Mouse (Mus musculus) forebrain, embryonic 12.5 days (tissue): ENCODE measurements around the gene Gpr83. TPM values are rescaled to one million over a fixed set of nuclear protein-coding genes. Genes with fewer than 3 reads are reported as not detected.
A peak's percentile ranks its signal among the peaks of the same experiment; 100 is the strongest.
"Not testable (repeated sequence)": the region's sequence is repeated elsewhere in the genome, so short reads cannot be mapped to it uniquely, and the experiment has no call there.

Experiments
- ATAC-seq: fragments of 200-750 bp; cut with Nextera tagmentation; 2 replicates; pipeline ENCODE4 v1.8.0; 2017; ENCODE audit warnings: moderate TSS enrichment; ENCODE audit not compliant: low FRiP score
- H3K27ac ChIP-seq: fragments of 300-500 bp; sonication (generic); 2 replicates; pipeline ENCODE4 v1.5.1; 2016; ENCODE audit warnings: mild to moderate bottlenecking
- H3K27me3 ChIP-seq: fragments of 300-500 bp; sonication (generic); 2 replicates; pipeline ENCODE4 v1.6.1; 2016; ENCODE audit warnings: mild to moderate bottlenecking
- H3K36me3 ChIP-seq: fragments of 300-500 bp; sonication (generic); replicated peaks from 2 replicates; pipeline ENCODE4 v1.6.1; 2016; ENCODE audit warnings: mild to moderate bottlenecking
- H3K4me1 ChIP-seq: fragments of 300-500 bp; sonication (generic); 2 replicates; pipeline ENCODE4 v1.6.1; 2016
- H3K4me2 ChIP-seq: fragments of 300-500 bp; sonication (generic); 2 replicates; pipeline ENCODE4 v1.6.1; 2016; ENCODE audit warnings: mild to moderate bottlenecking, moderate library complexity
- H3K4me3 ChIP-seq: fragments of 300-500 bp; sonication (generic); replicated peaks from 2 replicates; pipeline ENCODE4 v1.5.1; 2016; ENCODE audit warnings: mild to moderate bottlenecking
- H3K9ac ChIP-seq: fragments of 300-500 bp; sonication (generic); 2 replicates; pipeline ENCODE4 v1.6.1; 2016; ENCODE audit warnings: mild to moderate bottlenecking
- H3K9me3 ChIP-seq: fragments of 300-500 bp; sonication (generic); 2 replicates; pipeline ENCODE4 v1.6.1; 2016
- WGBS: fragments of 180-500 bp; shearing (Covaris S2); methylation state at CpG from one replicate; pipeline ENCODE4 v1.1.7; 2016; 5-methylcytosine and 5-hydroxymethylcytosine counted together
- polyA plus RNA-seq: library from polyadenylated mRNA; unstranded; fragments of >200 nt; fragmentation: Nextera tagmentation; extraction: Ambion mirVana; gene quantifications from 2 replicates; pipeline ENCODE4 v1.2.1, GENCODE M21; 2016

Gene Gpr83
- polyA plus RNA-seq, 1 experiment from 2014 or later, result 0.51 TPM

GRCm38 (mm10) chr9:14872181-14872930 is 12.3 kb downstream of the Gpr83 start:
- Histone ChIP-seq H3K4me3 (no peak overlapping the region), H3K27me3 (no peaks in the 10 kb centered on the region), H3K4me1 (peaks cover 15% of the 10 kb centered on the region), H3K9ac (no peak overlapping the region), H3K36me3 (no peaks in the 10 kb centered on the region), H3K27ac (peak overlapping the region; percentile 9; the same call in 1 of the 2 replicates), H3K4me2 (peak overlapping the region; percentile 30), H3K9me3 (no peaks in the 10 kb centered on the region)
- 22% methylated on average over 17 of the region's 17 CpGs for WGBS
- peak; percentile 74 for ATAC-seq

DNA sequence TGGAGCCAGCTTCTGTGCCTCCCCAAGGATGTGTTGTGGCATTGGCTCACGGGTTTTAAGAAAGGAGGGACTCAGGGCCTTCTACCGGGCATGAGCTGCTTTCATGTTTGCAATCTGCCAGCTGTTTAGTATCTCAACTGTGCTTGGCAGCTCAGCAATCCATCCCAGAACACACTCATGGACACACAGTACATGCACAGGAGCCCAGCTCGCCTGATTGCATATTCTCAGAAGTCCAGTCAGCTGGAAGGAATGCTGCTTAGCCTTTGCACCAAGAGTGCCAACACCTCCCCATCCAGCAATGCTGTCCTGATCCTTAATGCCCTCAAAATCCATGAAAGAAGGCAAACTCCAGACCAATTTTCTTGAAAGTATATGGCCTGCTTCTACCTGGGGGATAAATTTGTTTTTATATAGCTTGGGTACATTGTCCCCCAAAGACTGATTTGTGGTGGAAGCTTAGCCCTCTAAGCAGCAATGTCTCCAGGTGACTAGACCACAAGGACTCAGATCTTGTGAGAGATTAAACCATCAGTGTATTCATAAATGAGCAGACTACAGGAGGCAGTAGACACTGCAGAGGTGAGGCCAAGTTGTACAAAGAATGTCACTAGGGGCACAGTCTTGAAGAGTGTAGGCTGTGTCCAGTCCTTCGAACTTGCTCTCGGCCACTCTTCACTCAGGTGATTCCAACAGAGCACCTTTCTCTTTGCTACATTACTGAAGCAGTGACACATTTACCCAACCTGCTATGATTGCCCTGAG is 15.9 kb downstream of the Gpr83 start:
- no peaks in the 10 kb centered on the region for H3K9me3 ChIP-seq
- ATAC-seq, result no peak
- WGBS, result 69% methylated on average over 5 of the region's 5 CpGs
- H3K27me3 ChIP-seq, result no peaks in the 10 kb centered on the region
- no peak overlapping the region for H3K27ac ChIP-seq
- H3K4me1 ChIP-seq, result peaks cover 15% of the 10 kb centered on the region
- H3K4me2 ChIP-seq, result no peak overlapping the region
- no peak overlapping the region for H3K9ac ChIP-seq
- H3K36me3 ChIP-seq, result no peaks in the 10 kb centered on the region
- no peak overlapping the region for H3K4me3 ChIP-seq

GRCm38 (mm10) chr9:14876566-14876965 is 16.6 kb downstream of the Gpr83 start:
- not testable (repeated sequence) for H3K36me3 ChIP-seq, ATAC-seq, H3K4me2 ChIP-seq, H3K4me3 ChIP-seq, H3K9ac ChIP-seq, H3K27ac ChIP-seq, H3K27me3 ChIP-seq, H3K9me3 ChIP-seq
- H3K4me1 ChIP-seq, result peaks cover 15% of the 10 kb centered on the region
- 27% methylated on average over 8 of the region's 8 CpGs for WGBS

DNA sequence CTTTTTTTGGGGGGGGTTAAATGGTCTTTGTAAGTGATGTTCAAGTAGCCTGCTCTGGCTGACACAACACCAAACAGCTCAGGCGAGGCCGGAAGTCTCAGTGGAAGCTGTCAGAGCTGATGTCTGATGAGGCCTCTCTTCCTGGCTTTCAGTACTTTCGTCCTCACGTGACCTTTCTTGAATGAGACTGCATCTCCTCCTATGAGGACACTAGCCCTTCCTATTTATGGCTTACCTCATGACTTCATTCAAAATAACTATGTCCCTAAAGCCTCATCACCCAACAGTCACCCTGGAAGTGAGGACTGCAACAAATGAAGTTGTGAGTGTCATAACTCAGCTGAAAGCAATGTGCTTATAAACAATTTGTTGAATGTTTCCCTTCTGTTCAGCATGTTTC is 24.6 kb downstream of the Gpr83 start:
- H3K4me3 ChIP-seq, result no peak overlapping the region
- no peaks in the 10 kb centered on the region for H3K4me1 ChIP-seq
- no peak overlapping the region for H3K4me2 ChIP-seq
- H3K9me3 ChIP-seq, result no peaks in the 10 kb centered on the region
- H3K27ac ChIP-seq, result no peak overlapping the region
- peaks cover 7% of the 10 kb centered on the region; the same call in 1 of the 2 replicates for H3K27me3 ChIP-seq
- 79% methylated on average over 4 of the region's 4 CpGs for WGBS
- no peaks in the 10 kb centered on the region for H3K36me3 ChIP-seq
- H3K9ac ChIP-seq, result no peak overlapping the region
- no peak for ATAC-seq

DNA sequence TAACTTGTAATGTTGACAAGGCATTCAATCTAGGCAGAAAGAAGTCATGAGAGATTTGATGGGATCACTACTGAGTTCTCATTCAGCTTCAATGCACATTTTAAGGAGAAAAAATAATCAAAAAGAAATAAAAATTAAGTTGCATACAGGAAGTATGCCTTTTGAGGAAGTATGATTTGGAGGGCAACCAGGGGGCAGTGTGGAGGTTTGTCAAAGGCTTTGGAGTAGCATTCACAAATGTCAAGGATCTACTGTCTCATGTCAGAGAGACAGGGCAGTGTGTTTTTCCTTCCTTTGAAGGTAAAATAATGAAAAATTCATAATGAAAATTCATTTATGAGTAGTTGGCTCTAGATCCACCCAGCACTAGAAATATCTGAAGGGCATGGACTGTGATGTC is 25.1 kb downstream of the Gpr83 start:
- H3K36me3 ChIP-seq, result no peaks in the 10 kb centered on the region
- no peaks in the 10 kb centered on the region for H3K9me3 ChIP-seq
- H3K27ac ChIP-seq, result no peak overlapping the region
- H3K4me3 ChIP-seq, result no peak overlapping the region
- ATAC-seq, result no peak
- peaks cover 7% of the 10 kb centered on the region; the same call in 1 of the 2 replicates for H3K27me3 ChIP-seq
- no peak overlapping the region for H3K9ac ChIP-seq
- no peak overlapping the region for H3K4me2 ChIP-seq
- peaks cover under 1% of the 10 kb centered on the region for H3K4me1 ChIP-seq

DNA sequence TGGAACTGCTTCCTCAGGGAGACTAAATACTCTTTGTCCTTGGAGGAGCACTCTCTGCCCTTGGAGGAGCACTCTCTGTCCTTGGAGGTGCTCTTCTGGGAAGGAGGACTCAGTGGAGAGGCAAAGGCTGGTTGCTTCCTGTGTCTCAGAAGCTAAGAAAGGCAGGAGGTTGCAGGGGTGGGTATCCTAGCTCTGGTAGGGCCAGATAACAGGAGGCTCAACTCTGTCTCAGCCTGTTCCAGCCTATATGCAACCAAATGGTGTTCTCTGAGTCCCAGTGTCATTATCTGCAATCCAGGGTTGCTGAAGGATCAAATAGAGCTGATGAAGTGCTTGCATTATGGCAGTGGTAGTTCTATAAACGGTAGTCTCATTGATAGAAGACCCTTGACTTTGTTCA is 25.9 kb downstream of the Gpr83 start:
- peaks cover 7% of the 10 kb centered on the region; the same call in 1 of the 2 replicates for H3K27me3 ChIP-seq
- no peak overlapping the region for H3K4me3 ChIP-seq
- H3K4me2 ChIP-seq, result no peak overlapping the region
- H3K27ac ChIP-seq, result no peak overlapping the region
- H3K9ac ChIP-seq, result no peak overlapping the region
- H3K36me3 ChIP-seq, result no peaks in the 10 kb centered on the region
- peaks cover 8% of the 10 kb centered on the region for H3K4me1 ChIP-seq
- 77% methylated on average over 1 of the region's 1 CpGs for WGBS
- no peaks in the 10 kb centered on the region for H3K9me3 ChIP-seq
- no peak for ATAC-seq

- no peak overlapping the region for H3K9ac ChIP-seq
- 80% methylated on average over 6 of the region's 6 CpGs for WGBS
- no peaks in the 10 kb centered on the region for H3K36me3 ChIP-seq
- H3K4me2 ChIP-seq, result no peak overlapping the region
- H3K4me1 ChIP-seq, result peaks cover 11% of the 10 kb centered on the region
- ATAC-seq, result no peak
- no peak overlapping the region for H3K4me3 ChIP-seq
- no peak overlapping the region for H3K27ac ChIP-seq
- H3K27me3 ChIP-seq, result peaks cover 11% of the 10 kb centered on the region; the same call in 1 of the 2 replicates
- H3K9me3 ChIP-seq, result no peaks in the 10 kb centered on the region
Measured at GRCm38 (mm10) chr9:14887787-14888382, 27.9 kb downstream of the Gpr83 start.

DNA sequence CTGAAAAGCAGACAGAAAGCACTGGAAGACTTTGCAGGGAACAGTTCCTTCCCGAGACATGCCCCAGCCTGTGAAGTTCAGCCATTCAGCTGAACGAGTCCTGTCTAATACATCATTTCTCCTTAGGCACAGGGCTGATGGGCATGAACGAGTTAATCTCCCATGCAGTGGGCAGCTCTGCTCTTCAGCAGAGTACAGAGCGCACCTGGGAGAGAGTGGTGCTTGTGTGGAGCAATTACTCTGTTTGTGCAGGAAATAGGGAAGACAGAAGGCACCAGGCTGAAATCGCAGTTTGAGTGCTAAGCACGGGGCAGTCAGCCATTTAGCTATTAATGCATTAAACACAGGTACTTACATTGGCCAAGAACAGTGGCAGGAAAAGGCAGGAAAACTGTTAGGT is 28.7 kb downstream of the Gpr83 start:
- Histone ChIP-seq H3K4me1 (peaks cover 11% of the 10 kb centered on the region), H3K9me3 (no peaks in the 10 kb centered on the region), H3K36me3 (no peaks in the 10 kb centered on the region), H3K4me3 (no peak overlapping the region), H3K27ac (no peak overlapping the region), H3K4me2 (no peak overlapping the region), H3K27me3 (peaks cover 11% of the 10 kb centered on the region; the same call in 1 of the 2 replicates), H3K9ac (no peak overlapping the region)
- WGBS, result 71% methylated on average over 6 of the region's 6 CpGs
- no peak for ATAC-seq

GRCm38 (mm10) chr9:14890699-14891098 is 30.7 kb downstream of the Gpr83 start:
- H3K4me2 ChIP-seq, result no peak overlapping the region
- ATAC-seq, result no peak
- WGBS, result 32% methylated on average over 3 of the region's 3 CpGs

GRCm38 (mm10) chr9:14891891-14892290 is 31.9 kb downstream of the Gpr83 start:
- H3K4me2 ChIP-seq, result no peak overlapping the region
- H3K9me3 ChIP-seq, result no peaks in the 10 kb centered on the region
- no peak overlapping the region for H3K9ac ChIP-seq
- no peak overlapping the region for H3K4me3 ChIP-seq
- H3K36me3 ChIP-seq, result no peaks in the 10 kb centered on the region
- H3K27ac ChIP-seq, result no peak overlapping the region
- H3K4me1 ChIP-seq, result peaks cover 11% of the 10 kb centered on the region
- peaks cover 8% of the 10 kb centered on the region; the same call in 1 of the 2 replicates for H3K27me3 ChIP-seq
- no peak for ATAC-seq
- WGBS, result 87% methylated on average over 5 of the region's 5 CpGs

More at GRCm38 (mm10) chr9:14890699-14891098, 30.7 kb downstream of the Gpr83 start:
- Histone ChIP-seq H3K4me1 (peaks cover 11% of the 10 kb centered on the region), H3K36me3 (no peaks in the 10 kb centered on the region), H3K27me3 (peaks cover 11% of the 10 kb centered on the region; the same call in 1 of the 2 replicates), H3K4me3 (no peak overlapping the region), H3K9ac (no peak overlapping the region), H3K9me3 (no peaks in the 10 kb centered on the region), H3K27ac (no peak overlapping the region)

GRCm38 (mm10) chr9:14893388-14893787 is 33.4 kb downstream of the Gpr83 start:
- Histone ChIP-seq H3K27ac (no peak overlapping the region), H3K4me1 (peaks cover 11% of the 10 kb centered on the region), H3K4me2 (no peak overlapping the region), H3K36me3 (no peaks in the 10 kb centered on the region), H3K9ac (no peak overlapping the region), H3K4me3 (no peak overlapping the region), H3K9me3 (no peaks in the 10 kb centered on the region), H3K27me3 (peaks cover 8% of the 10 kb centered on the region; the same call in 1 of the 2 replicates)
- 93% methylated on average over 9 of the region's 9 CpGs for WGBS
- no peak for ATAC-seq

- 86% methylated on average over 3 of the region's 3 CpGs for WGBS
- no peak overlapping the region for H3K4me3 ChIP-seq
- H3K9ac ChIP-seq, result no peak overlapping the region
- H3K36me3 ChIP-seq, result no peaks in the 10 kb centered on the region
- 0 out of 2 replicates have a peak, but pooled peaks cover 4% of the 10 kb centered on the region for H3K27me3 ChIP-seq
- no peak overlapping the region for H3K27ac ChIP-seq
- no peaks in the 10 kb centered on the region for H3K9me3 ChIP-seq
- no peak for ATAC-seq
- peaks cover 11% of the 10 kb centered on the region for H3K4me1 ChIP-seq
- no peak overlapping the region for H3K4me2 ChIP-seq
Measured at GRCm38 (mm10) chr9:14894628-14895027, 34.6 kb downstream of the Gpr83 start.
